ENCODE assay signal across 12 mouse cellular contexts in the genomic region with DNA sequence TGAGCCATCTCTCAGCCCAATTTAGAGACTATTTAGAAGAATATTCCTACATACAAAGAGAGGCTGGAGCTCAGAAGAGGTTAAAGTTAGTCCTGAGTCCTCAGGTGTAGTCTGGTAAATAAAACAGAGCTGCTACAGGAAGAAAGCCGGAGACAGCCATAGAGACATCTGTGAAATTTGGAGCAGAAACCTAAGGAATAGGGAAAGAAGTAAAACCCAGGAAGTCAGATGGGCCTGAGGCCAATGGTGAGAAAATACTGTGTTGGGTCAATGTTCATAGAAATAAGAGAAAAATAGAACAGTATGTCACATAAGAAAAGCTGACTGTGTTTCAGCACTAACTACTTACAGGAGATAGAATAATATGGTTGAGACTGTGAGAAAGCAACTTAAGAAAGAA.
DNase-seq lines count a peak whose midpoint lies in the region.
"Had no signal": no experiment of that assay in that cellular context is flagged by ENCODE, and none has a peak within 500 bp of the region (broad histone marks: within the 10 kb centered on the region; RNA-seq: fewer than 3 reads in every experiment).

No protein-coding gene starts in this region.

- DNase-seq in cerebellum, adult 18-20 months, result peak; percentile 41 to 52
- no peak for DNase-seq in cerebellum, adult 9-10 months
- DNase-seq: adrenal gland, adult 2 months; adrenal gland, adult 8-10 months; adrenal gland, postnatal 10 days; adrenal gland, postnatal 14 days; adrenal gland, postnatal 25 days; adrenal gland, postnatal 36 days; B cell, adult 2 months; cerebellum, adult 11 months; cerebellum, adult 11-12 months; cerebellum, adult 8-10 months had no signal
